Mouse (Mus musculus) hindbrain, embryonic 10.5 days (tissue): ENCODE data around the gene Meaf6. TPM values are rescaled to one million over a fixed set of nuclear protein-coding genes. Genes with fewer than 3 reads are reported as not detected.

Experiments
- DNase-seq: peaks from one replicate; pipeline ENCODE4 v3.0.0-alpha.2; 2017; ENCODE audit warnings: low spot score
- H3K27ac ChIP-seq: fragments of 300-500 bp; sonication (generic); 2 replicates; pipeline ENCODE4 v1.5.1; 2016; ENCODE audit warnings: mild to moderate bottlenecking, moderate library complexity
- H3K27me3 ChIP-seq: fragments of 300-500 bp; sonication (generic); 2 replicates; pipeline ENCODE4 v1.6.1; 2016; ENCODE audit warnings: mild to moderate bottlenecking; ENCODE audit not compliant: poor library complexity, insufficient read depth, severe bottlenecking
- H3K36me3 ChIP-seq: fragments of 300-500 bp; sonication (generic); 2 replicates; pipeline ENCODE4 v1.6.1; 2016; ENCODE audit warnings: mild to moderate bottlenecking, moderate library complexity
- H3K4me1 ChIP-seq: fragments of 300-500 bp; sonication (generic); replicated peaks from 2 replicates; pipeline ENCODE4 v1.6.1; 2016; ENCODE audit warnings: mild to moderate bottlenecking
- H3K4me3 ChIP-seq: fragments of 300-500 bp; sonication (generic); 2 replicates; pipeline ENCODE4 v1.5.1; 2016; ENCODE audit warnings: mild to moderate bottlenecking, moderate library complexity
- H3K9me3 ChIP-seq: fragments of 300-500 bp; sonication (generic); 2 replicates; pipeline ENCODE4 v1.6.1; 2016; ENCODE audit warnings: mild to moderate bottlenecking, moderate library complexity
- WGBS: fragments of 180-500 bp; shearing (Covaris S2); methylation state at CpG from one replicate; pipeline ENCODE4 v1.1.7; 2016; 5-methylcytosine and 5-hydroxymethylcytosine counted together
- polyA plus RNA-seq: library from polyadenylated mRNA; unstranded; fragments of >200 nt; fragmentation: Nextera tagmentation; extraction: Ambion mirVana; gene quantifications from 2 replicates; pipeline ENCODE4 v1.2.1, GENCODE M21; 2016

The Meaf6 gene
- polyA plus RNA-seq, 1 experiment from 2014 or later: 92.8 TPM

DNA sequence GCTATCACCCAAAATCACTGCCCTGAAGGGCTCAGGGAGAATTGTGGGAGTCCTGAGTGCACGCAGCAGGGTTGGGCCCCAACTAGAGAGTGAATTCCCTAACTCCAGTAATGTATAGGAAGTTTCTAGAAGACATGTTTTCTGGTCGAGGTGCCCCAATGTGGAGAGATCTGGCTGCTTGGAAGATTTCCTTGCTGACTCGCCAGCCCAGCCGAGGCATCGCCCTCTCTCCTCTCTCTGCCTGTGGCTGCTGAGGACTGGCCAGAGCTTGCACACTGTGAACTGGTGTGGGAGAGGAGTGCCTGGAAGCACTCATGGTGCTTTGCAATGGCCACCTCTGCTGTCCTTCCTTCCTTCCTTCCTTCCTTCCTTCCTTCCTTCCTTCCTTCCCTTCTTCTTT lies 49.7 kb downstream of the Meaf6 start:
- DNase-seq: no peak
- H3K27me3 ChIP-seq: peaks cover 5% of the 10 kb centered on the region; the same call in 1 of the 2 replicates
- no peak overlapping the region for H3K27ac ChIP-seq
- 85% methylated on average over 5 of the region's 5 CpGs for WGBS
- H3K4me3 ChIP-seq: no peak overlapping the region
- no peaks in the 10 kb centered on the region for H3K9me3 ChIP-seq
- H3K36me3 ChIP-seq: no peaks in the 10 kb centered on the region
- H3K4me1 ChIP-seq: no peaks in the 10 kb centered on the region

DNA sequence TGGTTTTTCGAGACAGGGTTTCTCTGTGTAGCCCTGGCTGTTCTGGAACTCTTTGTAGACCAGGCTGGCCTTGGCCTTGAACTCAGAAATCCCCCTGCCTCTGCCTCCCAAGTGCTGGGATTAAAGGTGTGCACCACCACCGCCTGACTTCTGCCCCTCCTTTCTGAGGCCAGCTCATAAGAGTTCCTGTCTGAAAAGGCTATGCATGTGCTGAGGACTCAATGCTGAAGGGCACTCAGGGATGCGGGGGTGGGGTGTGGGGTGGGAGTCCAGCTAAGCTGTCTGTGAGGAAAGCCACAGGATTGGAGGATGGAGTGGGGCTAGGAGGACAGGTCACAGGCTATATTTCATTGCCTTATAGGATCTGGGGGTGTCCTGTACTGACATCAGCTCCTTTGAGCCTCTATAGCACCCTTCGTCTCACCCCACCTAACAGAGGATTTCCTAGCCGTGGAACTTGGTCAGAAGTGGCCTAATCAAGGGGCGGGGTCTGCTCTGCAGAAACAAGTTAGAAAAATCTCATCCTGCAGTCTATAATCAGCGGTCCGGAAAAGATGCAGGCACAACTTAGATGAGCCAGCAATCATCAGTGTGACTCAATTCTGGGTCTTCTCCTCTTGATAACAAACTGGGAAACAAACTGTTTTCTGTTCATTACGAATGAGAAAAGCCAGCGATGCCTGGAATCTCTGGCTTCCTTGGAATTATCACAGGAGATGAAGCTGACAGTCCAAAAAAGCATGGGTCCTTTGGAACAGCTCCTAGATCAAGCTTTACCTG lies 50.3 kb downstream of the Meaf6 start:
- WGBS: 83% methylated on average over 10 of the region's 10 CpGs
- H3K9me3 ChIP-seq: no peaks in the 10 kb centered on the region

DNA sequence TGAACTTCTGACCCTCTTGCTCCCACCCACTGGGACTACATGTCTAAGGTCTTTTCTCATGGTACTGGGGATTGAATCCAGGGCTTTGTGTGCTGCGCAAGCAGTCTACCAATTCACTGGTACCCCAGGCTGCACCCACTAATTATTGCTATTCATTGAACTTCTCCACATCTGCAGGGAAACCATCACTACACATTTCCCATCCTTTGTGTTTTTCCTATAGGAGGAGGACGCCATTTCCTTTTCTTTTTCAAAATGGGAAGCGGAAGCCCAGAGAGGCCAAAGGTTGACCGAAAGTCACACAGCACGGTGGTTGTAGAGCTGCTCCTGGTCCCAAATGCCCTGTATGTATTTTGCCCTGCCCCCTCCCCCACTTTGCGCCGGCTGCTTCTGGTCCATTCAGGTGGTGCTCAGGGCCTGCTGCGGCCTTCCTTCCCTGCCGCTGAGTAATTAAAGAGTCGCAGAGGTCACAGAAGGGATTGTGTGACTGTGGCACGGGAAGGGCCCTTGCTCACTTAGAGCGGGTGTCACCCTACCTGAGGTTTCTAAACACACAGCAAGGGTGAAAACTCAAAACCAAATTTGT lies 51.5 kb downstream of the Meaf6 start:
- 53% methylated on average over 12 of the region's 12 CpGs for WGBS
- H3K36me3 ChIP-seq: no peaks in the 10 kb centered on the region
- no peaks in the 10 kb centered on the region for H3K9me3 ChIP-seq
- no peaks in the 10 kb centered on the region for H3K4me1 ChIP-seq
- H3K27ac ChIP-seq: no peak overlapping the region
- no peak overlapping the region for H3K4me3 ChIP-seq
- H3K27me3 ChIP-seq: peaks cover 5% of the 10 kb centered on the region; the same call in 1 of the 2 replicates
- DNase-seq: no peak

More for the DNA sequence above, 50.3 kb downstream of the Meaf6 start:
- no peaks in the 10 kb centered on the region for H3K4me1 ChIP-seq
- no peak for DNase-seq
- H3K4me3 ChIP-seq: no peak overlapping the region
- H3K27ac ChIP-seq: no peak overlapping the region
- H3K36me3 ChIP-seq: no peaks in the 10 kb centered on the region
- peaks cover 5% of the 10 kb centered on the region; the same call in 1 of the 2 replicates for H3K27me3 ChIP-seq

DNA sequence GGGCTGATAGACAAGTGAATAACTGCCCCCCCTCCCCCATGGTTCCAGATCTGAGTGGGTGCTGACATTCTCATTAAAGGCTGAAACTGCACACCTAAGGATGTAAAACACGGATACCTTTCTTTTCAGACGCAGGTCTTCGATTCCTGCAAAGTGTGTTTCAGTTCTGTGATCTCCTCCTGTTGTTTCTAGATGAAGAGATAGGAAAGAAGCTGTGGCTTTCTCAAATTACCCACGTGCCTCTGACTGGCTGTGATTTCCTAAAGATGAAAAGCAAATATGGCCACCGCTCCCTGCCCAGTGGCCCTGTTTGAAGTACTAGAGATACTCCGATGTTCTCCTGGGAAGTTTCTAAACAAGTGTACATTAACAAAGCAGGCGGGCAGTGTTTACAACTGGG lies 53.4 kb downstream of the Meaf6 start:
- 74% methylated on average over 7 of the region's 7 CpGs for WGBS
- Histone ChIP-seq H3K27ac (no peak overlapping the region), H3K36me3 (no peaks in the 10 kb centered on the region), H3K27me3 (peaks cover 5% of the 10 kb centered on the region; the same call in 1 of the 2 replicates), H3K9me3 (no peaks in the 10 kb centered on the region), H3K4me3 (no peak overlapping the region), H3K4me1 (no peaks in the 10 kb centered on the region)
- no peak for DNase-seq

DNA sequence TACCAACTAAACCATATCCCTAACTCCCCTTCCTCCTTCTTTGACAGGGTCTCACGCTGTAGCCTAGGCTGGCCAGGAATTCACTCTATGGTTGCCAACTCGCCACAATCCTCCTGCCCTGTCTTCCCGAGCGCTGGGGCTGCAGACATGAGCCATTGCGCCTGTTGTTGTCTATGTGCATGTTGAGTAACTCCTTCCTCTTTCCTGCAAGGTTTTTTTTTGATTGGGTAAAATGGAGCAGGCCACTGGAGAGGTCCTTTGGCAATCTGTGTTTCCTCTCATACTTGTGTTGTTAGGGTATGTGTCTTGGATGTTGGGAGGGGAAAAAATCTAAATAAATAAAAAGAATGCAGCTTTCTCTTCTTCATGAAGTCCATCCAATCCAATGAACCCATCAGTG lies 59.3 kb downstream of the Meaf6 start:
- no peaks in the 10 kb centered on the region for H3K36me3 ChIP-seq
- 78% methylated on average over 5 of the region's 5 CpGs for WGBS
- no peak overlapping the region for H3K4me3 ChIP-seq
- H3K27me3 ChIP-seq: peaks cover 32% of the 10 kb centered on the region
- no peak for DNase-seq
- peaks cover 14% of the 10 kb centered on the region for H3K4me1 ChIP-seq
- no peak overlapping the region for H3K27ac ChIP-seq
- H3K9me3 ChIP-seq: peaks cover 7% of the 10 kb centered on the region; the same call in 1 of the 2 replicates

DNA sequence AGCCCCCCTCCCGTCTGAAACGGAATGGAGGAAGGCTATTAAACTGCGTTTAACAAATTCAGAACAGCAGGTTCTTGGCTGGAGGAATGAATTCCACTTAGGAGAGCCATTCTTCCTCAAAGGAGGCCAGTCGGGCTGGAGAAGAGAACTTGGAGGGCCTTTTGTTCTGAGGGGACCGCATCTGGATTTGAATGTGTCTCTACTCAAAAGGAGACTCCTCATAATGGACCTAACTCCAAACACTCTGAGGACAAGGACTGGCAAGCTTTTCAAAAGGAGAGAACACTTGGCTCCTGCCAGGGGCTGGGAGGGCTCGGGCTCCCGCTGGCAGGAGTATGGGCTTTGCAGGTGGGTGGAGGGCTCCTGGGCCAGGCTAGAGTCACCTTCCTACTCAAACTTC lies 59.7 kb downstream of the Meaf6 start:
- DNase-seq: no peak
- 20% methylated on average over 7 of the region's 7 CpGs for WGBS
- Histone ChIP-seq H3K4me1 (peaks cover 14% of the 10 kb centered on the region), H3K9me3 (peaks cover 7% of the 10 kb centered on the region; the same call in 1 of the 2 replicates), H3K36me3 (no peaks in the 10 kb centered on the region), H3K27ac (no peak overlapping the region), H3K4me3 (no peak overlapping the region), H3K27me3 (peaks cover 32% of the 10 kb centered on the region)

DNA sequence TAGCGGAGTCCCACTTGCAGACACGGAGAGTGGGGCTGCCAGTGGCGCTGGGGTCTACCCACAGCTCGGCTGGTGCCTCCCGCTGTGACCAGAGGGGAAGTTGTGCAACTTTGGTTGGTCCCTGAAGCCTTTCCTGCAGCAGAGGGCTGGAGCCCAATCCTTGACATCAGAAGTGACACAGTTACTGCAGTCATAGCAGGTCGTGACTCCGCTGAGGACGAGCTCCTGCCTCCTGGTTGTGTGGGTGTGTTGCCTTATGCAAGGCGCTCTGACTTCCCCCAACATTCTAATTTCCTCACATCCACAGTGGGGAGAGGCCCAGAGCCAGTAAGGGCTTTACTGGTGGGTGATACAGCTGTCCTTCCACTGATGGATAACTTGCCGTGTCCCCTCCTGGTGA lies 60.3 kb downstream of the Meaf6 start:
- no peaks in the 10 kb centered on the region for H3K36me3 ChIP-seq
- peaks cover 17% of the 10 kb centered on the region for H3K4me1 ChIP-seq
- no peak for DNase-seq
- no peak overlapping the region for H3K4me3 ChIP-seq
- 28% methylated on average over 10 of the region's 10 CpGs for WGBS
- H3K9me3 ChIP-seq: peaks cover 7% of the 10 kb centered on the region; the same call in 1 of the 2 replicates
- H3K27ac ChIP-seq: no peak overlapping the region
- H3K27me3 ChIP-seq: peaks cover 35% of the 10 kb centered on the region

DNA sequence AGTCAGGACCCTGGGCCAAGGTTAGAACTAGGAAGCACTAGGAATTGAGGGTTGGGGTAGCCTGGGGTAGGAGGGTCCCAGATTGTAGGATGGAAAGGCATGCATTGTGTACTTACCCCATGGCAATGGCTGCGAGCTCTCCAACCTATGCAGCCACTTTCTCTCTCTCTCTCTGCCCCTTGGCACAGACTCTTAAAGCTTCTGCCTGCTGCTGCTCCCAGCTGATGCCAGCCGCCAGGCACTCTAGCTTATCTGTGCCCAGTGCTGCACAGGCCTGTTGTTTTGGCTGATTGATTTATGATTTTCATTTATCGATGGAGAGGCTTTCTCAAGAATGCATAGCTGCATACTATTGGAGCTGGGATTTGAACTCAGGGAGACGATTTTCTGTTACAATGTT lies 63.0 kb downstream of the Meaf6 start:
- Histone ChIP-seq H3K4me3 (no peak overlapping the region), H3K27me3 (peaks cover 51% of the 10 kb centered on the region), H3K36me3 (no peaks in the 10 kb centered on the region), H3K9me3 (peaks cover 7% of the 10 kb centered on the region; the same call in 1 of the 2 replicates), H3K4me1 (peaks cover 20% of the 10 kb centered on the region), H3K27ac (no peak overlapping the region)
- DNase-seq: no peak
- 94% methylated on average over 4 of the region's 4 CpGs for WGBS

DNA sequence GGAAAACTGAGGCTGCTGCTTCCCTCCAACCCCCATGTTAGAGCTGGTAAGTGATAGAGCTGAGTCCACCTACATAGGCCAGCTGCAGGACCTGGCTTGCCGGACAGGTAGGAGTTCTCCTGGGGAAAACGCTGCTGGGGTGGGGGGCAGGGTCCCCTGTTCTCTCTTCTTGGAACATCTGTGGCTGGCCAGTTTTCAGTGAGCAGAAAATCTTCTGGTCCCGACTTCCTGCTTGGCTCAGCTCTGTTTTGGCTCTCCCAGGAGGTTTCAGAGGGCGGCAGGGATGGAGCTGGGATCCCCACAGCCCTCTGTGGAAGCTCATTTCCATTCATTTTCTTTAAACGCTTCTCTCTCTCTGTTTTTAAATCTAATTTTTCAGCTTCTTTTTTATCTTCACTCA lies 64.5 kb downstream of the Meaf6 start:
- no peaks in the 10 kb centered on the region for H3K36me3 ChIP-seq
- H3K27me3 ChIP-seq: peaks cover 43% of the 10 kb centered on the region
- no peak for DNase-seq
- no peak overlapping the region for H3K27ac ChIP-seq
- 46% methylated on average over 5 of the region's 5 CpGs for WGBS
- H3K9me3 ChIP-seq: peaks cover 7% of the 10 kb centered on the region; the same call in 1 of the 2 replicates
- peaks cover 20% of the 10 kb centered on the region for H3K4me1 ChIP-seq
- no peak overlapping the region for H3K4me3 ChIP-seq

DNA sequence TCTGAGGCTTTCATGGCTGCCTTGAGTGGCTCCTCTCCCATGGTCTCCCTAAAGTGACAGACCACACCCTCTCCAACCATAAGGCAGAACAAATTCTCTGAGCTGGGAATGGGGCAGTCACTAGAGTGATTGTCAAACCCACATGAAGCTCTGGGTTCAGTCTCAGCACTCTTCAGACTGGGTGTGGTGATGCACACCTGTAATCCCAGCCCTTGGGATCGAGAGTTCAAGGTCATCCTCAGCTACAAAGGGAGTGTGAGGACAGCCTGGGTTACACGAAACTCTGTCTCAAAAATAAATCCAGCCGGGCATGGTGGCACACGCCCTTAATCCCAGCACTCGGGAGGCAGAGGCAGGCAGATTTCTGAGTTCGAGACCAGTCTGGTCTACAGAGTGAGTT lies 67.5 kb downstream of the Meaf6 start:
- DNase-seq: no peak
- Histone ChIP-seq H3K4me1 (0 out of 2 replicates have a peak, but pooled peaks cover 10% of the 10 kb centered on the region), H3K27me3 (peaks cover 19% of the 10 kb centered on the region), H3K36me3 (no peaks in the 10 kb centered on the region), H3K9me3 (peaks cover 7% of the 10 kb centered on the region; the same call in 1 of the 2 replicates), H3K27ac (no peak overlapping the region), H3K4me3 (no peak overlapping the region)
- 90% methylated on average over 6 of the region's 6 CpGs for whole genome bisulfite sequencing

DNA sequence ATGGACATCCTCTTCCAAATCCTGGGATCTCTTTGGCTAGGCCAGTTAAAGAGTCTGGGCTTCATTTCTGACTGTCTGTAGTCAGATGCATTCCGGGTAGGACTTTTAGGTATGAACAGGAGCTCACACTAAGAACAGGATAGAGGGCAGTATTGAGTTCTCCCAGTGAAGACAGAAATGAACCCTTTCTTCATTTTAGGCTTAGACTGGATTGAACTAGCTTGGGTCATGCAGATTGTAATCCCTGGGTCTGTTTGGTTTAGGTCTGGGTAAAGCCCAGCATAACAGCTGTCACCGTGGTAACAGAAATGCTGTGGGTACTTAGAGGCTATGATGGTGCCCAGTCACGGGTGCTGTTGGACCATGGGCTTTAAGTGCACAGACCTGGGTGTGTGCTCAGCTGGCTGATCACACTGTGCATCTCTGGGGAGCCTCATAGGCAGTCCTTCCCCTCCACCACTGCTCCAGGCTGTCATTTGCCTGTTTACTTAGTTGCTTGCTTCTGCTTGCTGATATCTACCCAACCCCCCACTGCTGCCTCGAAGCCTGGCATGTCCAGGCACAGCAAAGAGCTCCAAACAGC lies 68.8 kb downstream of the Meaf6 start:
- WGBS: 73% methylated on average over 4 of the region's 4 CpGs

DNA sequence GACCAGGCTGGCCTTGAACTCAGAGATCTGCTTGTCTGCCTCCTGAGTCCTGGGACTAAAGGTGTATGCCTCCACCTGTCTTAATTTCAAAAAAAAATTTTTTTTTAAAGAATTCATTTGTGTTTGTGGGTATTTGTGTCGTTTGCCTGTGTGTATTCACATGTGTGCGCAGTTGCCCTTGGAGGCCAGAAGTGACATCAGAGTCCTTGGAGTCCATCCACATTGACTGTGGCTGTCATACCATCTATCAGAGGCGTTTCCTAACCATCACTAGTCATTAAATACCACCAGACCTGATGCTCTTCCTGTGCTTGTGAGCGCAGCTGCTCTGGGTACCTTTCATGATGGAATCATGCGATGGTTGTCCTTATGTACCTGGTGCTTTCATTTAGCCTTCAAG lies 70.7 kb downstream of the Meaf6 start:
- DNase-seq: no peak
- WGBS: 92% methylated on average over 5 of the region's 5 CpGs
- no peak overlapping the region for H3K4me3 ChIP-seq

More for the DNA sequence above, 68.8 kb downstream of the Meaf6 start:
- no peak for DNase-seq
- Histone ChIP-seq H3K9me3 (no peaks in the 10 kb centered on the region), H3K4me3 (no peak overlapping the region), H3K27me3 (peaks cover 19% of the 10 kb centered on the region), H3K36me3 (no peaks in the 10 kb centered on the region), H3K27ac (no peak overlapping the region), H3K4me1 (0 out of 2 replicates have a peak, but pooled peaks cover 12% of the 10 kb centered on the region)

DNA sequence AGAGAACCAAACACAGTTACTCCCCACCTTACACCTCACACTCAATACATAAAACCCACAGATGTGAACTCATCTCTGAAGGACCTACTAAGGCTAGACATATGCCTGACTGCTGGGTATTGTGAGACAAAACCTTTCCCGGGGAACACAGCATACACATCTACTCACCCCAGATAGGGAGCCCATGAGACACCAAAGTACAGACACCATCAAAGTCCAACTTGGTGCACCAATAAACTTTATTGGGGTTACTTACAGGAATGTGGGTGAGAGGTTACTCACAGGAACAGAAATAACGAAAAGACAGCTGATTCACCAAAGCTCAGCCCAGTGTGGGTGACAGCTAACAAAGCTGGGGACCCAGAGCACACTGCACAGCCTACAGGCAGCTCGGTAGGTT lies 72.4 kb downstream of the Meaf6 start:
- H3K27me3 ChIP-seq: peaks cover 19% of the 10 kb centered on the region
- H3K9me3 ChIP-seq: no peaks in the 10 kb centered on the region
- no peak overlapping the region for H3K27ac ChIP-seq
- H3K4me3 ChIP-seq: no peak overlapping the region
- peaks cover 21% of the 10 kb centered on the region; the same call in 1 of the 2 replicates for H3K4me1 ChIP-seq
- 81% methylated on average over 3 of the region's 3 CpGs for WGBS
- DNase-seq: no peak
- H3K36me3 ChIP-seq: no peaks in the 10 kb centered on the region

More for the DNA sequence above, 70.7 kb downstream of the Meaf6 start:
- H3K9me3 ChIP-seq: no peaks in the 10 kb centered on the region
- peaks cover 15% of the 10 kb centered on the region for H3K27me3 ChIP-seq
- H3K36me3 ChIP-seq: no peaks in the 10 kb centered on the region
- peaks cover 12% of the 10 kb centered on the region; the same call in 1 of the 2 replicates for H3K4me1 ChIP-seq
- no peak overlapping the region for H3K27ac ChIP-seq
